Mouse (Mus musculus) forebrain, embryonic 11.5 days (tissue): ENCODE results near the gene Ipo4. TPM values are rescaled to one million over a fixed set of nuclear protein-coding genes. Genes with fewer than 3 reads are reported as not detected.
A peak's percentile ranks its signal among the peaks of the same experiment; 100 is the strongest.

Experiments
- ATAC-seq: fragments of 200-750 bp; cut with Nextera tagmentation; replicated peaks from 2 replicates; pipeline ENCODE4 v1.8.0; 2017; ENCODE audit warnings: moderate TSS enrichment; ENCODE audit not compliant: low FRiP score
- DNase-seq: peaks from one replicate; pipeline ENCODE4 v3.0.0-alpha.2; 2017; ENCODE audit warnings: low spot score
- H3K27ac ChIP-seq: fragments of 300-500 bp; sonication (generic); 2 replicates; pipeline ENCODE4 v1.5.1; 2014; ENCODE audit warnings: low read depth, low read length
- H3K27me3 ChIP-seq: fragments of 300-500 bp; sonication (generic); 2 replicates; pipeline ENCODE4 v1.6.1; 2014; ENCODE audit warnings: mild to moderate bottlenecking, low read length, mixed read lengths; ENCODE audit not compliant: control insufficient read depth, insufficient read depth
- H3K36me3 ChIP-seq: fragments of 300-500 bp; sonication (generic); 2 replicates; pipeline ENCODE4 v1.6.1; 2014; ENCODE audit warnings: mild to moderate bottlenecking, low read length, moderate library complexity, mixed read lengths; ENCODE audit not compliant: control insufficient read depth, insufficient read depth
- H3K4me1 ChIP-seq: fragments of 300-500 bp; sonication (generic); replicated peaks from 2 replicates; pipeline ENCODE4 v1.6.1; 2014; ENCODE audit warnings: low read length, mixed read lengths; ENCODE audit not compliant: control insufficient read depth, insufficient read depth
- H3K4me2 ChIP-seq: fragments of 300-500 bp; sonication (generic); 2 replicates; pipeline ENCODE4 v1.6.1; 2014; ENCODE audit warnings: low read depth, mild to moderate bottlenecking, low read length, moderate library complexity, mixed read lengths; ENCODE audit not compliant: severe bottlenecking
- H3K4me3 ChIP-seq: fragments of 300-500 bp; sonication (generic); 2 replicates; pipeline ENCODE4 v1.5.1; 2014; ENCODE audit warnings: low read depth, low read length
- H3K9ac ChIP-seq: fragments of 300-500 bp; sonication (generic); 2 replicates; pipeline ENCODE4 v1.6.1; 2014; ENCODE audit warnings: low read length
- H3K9me3 ChIP-seq: fragments of 300-500 bp; sonication (generic); 2 replicates; pipeline ENCODE4 v1.6.1; 2016; ENCODE audit warnings: low read length, mixed read lengths; ENCODE audit not compliant: control insufficient read depth
- WGBS: fragments of 180-500 bp; shearing (Covaris S2); extraction: QIAGEN DNeasy Blood & Tissue Kit; methylation state at CpG from one replicate; pipeline ENCODE4 v1.1.7; 2014; 5-methylcytosine and 5-hydroxymethylcytosine counted together
- polyA plus RNA-seq: library from polyadenylated mRNA; unstranded; fragments of >200 nt; fragmentation: Nextera tagmentation; extraction: Ambion mirVana; gene quantifications from 2 replicates; pipeline ENCODE4 v1.2.1, GENCODE M21; 2014

Gene Ipo4
- 77.2 and 104 TPM in 2 replicates for polyA plus RNA-seq

DNA sequence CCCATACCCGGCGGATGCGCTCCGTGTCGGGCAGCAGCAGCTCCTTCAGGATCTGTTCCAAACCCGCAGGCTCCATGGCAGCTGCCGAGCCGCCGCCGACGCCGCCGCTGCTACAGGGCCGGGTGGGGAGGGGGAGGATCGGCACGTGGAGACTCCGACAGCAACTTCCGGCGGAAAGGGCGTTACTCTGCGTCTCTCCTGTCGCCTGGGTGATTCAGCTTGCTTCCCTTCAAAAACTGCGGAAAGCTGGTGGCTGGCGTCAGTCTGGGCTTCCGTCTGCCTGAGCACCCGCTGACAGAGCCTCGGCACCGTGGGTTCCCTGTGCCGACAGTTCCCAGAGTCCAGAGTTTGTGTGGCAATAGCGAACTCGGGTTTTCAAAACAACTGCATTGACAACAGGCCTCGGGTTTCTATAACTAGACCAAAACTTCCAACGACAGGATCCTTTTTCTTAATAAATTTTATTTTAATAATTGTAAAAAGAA, at the start of gene Ipo4:
TSS of gene Ipo4 (minus strand) at position 435 of the 485 bp plus-strand sequence.
- Histone ChIP-seq H3K27ac (peak within 1 kb of the TSS; percentile 53), H3K36me3 (peaks cover 15% of the 10 kb centered on the region)
- 3% methylated on average over 33 of the region's 33 CpGs for WGBS

DNA sequence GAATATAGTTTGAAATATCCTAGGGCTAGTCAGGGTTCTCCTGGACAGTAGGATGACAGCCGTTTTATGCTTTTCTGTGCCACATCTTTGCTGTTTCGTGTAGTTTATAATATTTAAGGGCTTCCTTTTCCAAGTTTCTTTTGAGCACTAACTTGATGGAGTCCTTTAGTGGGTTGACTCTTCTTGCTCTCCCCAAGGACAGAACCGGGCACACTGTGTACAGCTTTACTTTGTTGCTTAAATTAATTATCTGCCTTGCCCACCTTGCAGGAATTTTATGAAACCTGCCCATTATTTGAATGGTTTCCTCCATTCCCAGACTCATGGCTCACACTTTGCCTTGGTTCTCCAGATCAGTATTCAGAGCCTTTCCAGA, 46.3 kb upstream of the Ipo4 start:
- H3K9ac ChIP-seq: peak overlapping the region; percentile 82
- peak; percentile 59; the same call in 1 of the 2 replicates for ATAC-seq

More for the DNA sequence above, at the start of gene Ipo4:
- H3K9ac ChIP-seq: peak within 1 kb of the TSS; percentile 77
- ATAC-seq (peak; percentile 86), DNase-seq (peak; percentile 92)
- peak within 1 kb of the TSS; percentile 93 for H3K4me2 ChIP-seq
- H3K4me3 ChIP-seq: peak within 1 kb of the TSS; percentile 64
- H3K27me3 ChIP-seq: no peaks in the 10 kb centered on the region
- no peaks in the 10 kb centered on the region for H3K9me3 ChIP-seq
- peaks cover 3% of the 10 kb centered on the region; the same call in 1 of the 2 replicates for H3K4me1 ChIP-seq

DNA sequence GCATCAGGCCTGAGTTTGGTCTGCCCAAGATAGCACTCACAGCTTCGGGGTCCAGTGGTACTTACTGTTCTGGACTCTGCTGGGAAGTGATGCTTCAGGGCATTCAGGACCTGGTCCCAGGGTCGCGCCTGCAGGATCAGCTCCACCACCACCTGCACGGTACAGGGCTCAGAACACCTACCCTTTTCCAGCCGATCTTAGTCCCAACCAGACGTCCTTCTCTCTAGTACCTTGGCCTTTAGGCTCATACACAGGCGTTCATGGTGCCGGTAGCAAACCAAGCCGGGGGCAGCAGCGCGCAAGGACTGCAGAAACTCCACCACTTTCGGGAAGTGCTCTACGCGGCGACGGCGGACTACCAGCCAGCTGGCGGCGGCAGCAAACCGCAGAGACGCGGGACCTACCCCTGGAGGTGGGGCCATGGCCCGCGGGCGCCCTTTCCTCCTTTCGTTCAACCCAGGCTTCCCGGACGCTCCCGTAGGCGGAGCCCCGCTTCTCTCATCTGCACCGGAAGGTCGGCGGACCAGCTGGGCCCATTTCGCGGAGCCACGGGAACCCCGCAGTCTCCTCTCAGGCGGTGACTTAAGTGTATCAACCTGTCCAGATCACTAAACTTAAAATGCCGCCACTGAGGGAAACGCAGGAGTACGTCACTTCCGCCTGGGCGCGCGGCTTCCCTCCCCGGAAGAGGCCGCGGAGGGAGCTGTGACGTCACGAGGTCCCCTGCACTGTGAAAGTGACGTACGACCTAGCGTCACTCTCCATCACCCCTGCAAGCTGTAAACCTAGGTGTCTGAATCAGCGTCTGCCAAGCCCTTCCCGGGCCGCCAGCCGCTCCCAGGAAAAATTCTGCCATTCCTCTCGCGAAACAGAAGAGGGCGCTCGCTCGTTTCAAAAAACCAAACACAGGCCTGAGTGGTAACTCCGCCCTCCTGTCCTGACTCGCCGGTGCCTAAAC, 45.7 kb upstream of the Ipo4 start, which contains the start of gene Tinf2:
TSS of gene Tinf2 (minus strand) at position 661 of the 958 bp plus-strand sequence.
- Histone ChIP-seq H3K9me3 (no peaks in the 10 kb centered on the region), H3K27ac (peak within 1 kb of the TSS; percentile 53)
- WGBS: under 1% methylated on average over 66 of the region's 66 CpGs

More for the DNA sequence above, 46.3 kb upstream of the Ipo4 start:
- H3K4me3 ChIP-seq: peak overlapping the region; percentile 68
- H3K4me2 ChIP-seq: peak overlapping the region; percentile 79
- no peaks in the 10 kb centered on the region for H3K9me3 ChIP-seq
- no peaks in the 10 kb centered on the region for H3K27me3 ChIP-seq
- no peak for DNase-seq
- 18% methylated on average over 3 of the region's 3 CpGs for WGBS
- peaks cover 8% of the 10 kb centered on the region; the same call in 1 of the 2 replicates for H3K36me3 ChIP-seq
- H3K4me1 ChIP-seq: peaks cover 5% of the 10 kb centered on the region
- no peak overlapping the region for H3K27ac ChIP-seq

DNA sequence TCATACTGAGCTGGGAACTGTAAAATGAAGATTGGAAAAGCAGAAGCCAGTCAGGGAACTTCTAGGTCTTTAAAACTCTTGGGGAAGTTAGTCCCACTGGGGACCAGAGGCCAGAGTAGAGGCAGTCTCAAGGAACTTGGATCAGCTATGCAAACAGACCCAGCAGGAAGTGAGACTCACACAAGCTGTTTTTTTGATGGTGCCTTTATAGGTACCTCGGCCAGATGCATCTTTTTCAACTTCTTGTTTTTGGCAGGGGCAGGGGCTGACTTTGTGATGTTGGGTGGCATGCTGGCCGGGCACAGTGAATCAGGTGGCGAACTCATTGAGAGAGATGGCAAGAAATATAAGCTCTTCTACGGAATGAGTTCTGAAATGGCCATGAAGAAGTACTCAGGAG, 41.9 kb upstream of the Ipo4 start:
- H3K4me3 ChIP-seq: no peak overlapping the region
- DNase-seq (no peak), ATAC-seq (no peak)
- H3K4me2 ChIP-seq: no peak overlapping the region
- H3K36me3 ChIP-seq: peaks cover 8% of the 10 kb centered on the region; the same call in 1 of the 2 replicates
- WGBS: 86% methylated on average over 4 of the region's 4 CpGs
- H3K9me3 ChIP-seq: no peaks in the 10 kb centered on the region
- no peak overlapping the region for H3K27ac ChIP-seq
- H3K4me1 ChIP-seq: peaks cover 5% of the 10 kb centered on the region
- no peak overlapping the region for H3K9ac ChIP-seq
- no peaks in the 10 kb centered on the region for H3K27me3 ChIP-seq

More for the DNA sequence above, 45.7 kb upstream of the Ipo4 start, which contains the start of gene Tinf2:
- ATAC-seq (peak; percentile 98), DNase-seq (peak; percentile 98)
- Histone ChIP-seq H3K4me3 (peak within 1 kb of the TSS; percentile 68), H3K9ac (peak within 1 kb of the TSS; percentile 82), H3K4me1 (peaks cover 5% of the 10 kb centered on the region), H3K36me3 (peaks cover 8% of the 10 kb centered on the region; the same call in 1 of the 2 replicates), H3K27me3 (no peaks in the 10 kb centered on the region), H3K4me2 (peak within 1 kb of the TSS; percentile 79)

DNA sequence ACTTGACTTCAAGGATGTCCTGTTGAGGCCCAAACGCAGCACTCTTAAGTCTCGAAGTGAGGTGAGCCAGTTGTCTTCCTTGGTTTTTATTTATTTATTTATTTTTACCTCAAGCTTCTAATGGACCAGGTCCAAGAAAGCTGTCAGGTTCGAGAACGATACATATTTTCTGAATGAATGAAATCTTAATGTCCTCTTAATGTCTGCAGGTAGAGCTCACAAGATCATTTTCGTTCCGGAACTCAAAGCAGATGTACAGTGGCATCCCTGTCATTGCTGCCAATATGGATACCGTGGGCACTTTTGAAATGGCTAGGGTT, 36.9 kb upstream of the Ipo4 start:
- H3K9me3 ChIP-seq: no peaks in the 10 kb centered on the region

DNA sequence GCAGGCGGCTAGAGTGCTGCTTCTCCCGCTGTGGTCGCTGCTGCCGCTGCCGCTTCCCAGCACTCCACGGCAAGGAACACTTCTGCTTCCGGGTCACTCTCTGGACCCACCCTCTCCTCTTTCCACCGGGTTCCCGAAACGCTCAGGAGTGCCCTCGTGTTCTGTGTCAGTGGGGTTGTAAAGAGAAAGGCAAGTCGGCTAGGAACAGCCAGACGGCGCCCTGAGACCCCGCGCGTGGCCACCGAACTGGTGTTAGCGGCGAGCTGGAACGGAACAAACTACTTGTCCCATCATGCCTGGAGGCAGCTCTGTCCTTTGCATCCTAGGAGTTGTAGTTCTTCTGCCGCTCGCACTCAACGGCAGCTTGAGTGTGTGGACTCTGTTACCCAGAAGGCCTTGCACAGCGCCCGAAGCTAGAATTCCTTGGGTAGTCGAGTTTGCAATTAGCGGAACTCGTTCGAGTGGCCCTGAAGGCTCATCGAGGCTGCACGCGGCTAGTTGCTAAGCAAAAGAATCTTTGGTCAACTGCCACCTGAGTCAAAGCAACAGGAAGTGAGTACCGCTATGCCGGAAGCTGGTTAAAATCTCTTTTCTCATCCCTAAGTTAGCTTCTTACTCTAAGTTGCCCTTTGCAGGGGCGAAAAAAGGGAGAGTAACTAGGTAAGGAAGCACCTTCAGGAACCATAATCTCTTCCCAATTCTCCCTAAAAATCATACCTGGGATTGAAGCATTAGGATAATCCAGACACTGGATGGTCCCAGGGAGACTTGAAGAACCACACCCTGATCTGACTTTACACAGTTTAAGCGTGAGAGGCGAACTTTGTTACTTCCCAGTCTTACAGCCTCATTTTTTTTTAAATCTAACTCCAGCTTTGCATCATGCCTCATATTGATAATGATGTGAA, 36.3 kb upstream of the Ipo4 start, which contains the start of the genes Gmpr2 and Nedd8:
TSS of gene Gmpr2 (plus strand) at position 109 of the 908 bp plus-strand sequence.
TSS of gene Nedd8 (minus strand) at position 292 of the 908 bp plus-strand sequence.
- Histone ChIP-seq H3K27ac (peak within 1 kb of the TSS; percentile 79), H3K9ac (peak within 1 kb of the TSS; percentile 76), H3K27me3 (no peaks in the 10 kb centered on the region), H3K4me1 (0 out of 2 replicates have a peak, but pooled peaks cover 2% of the 10 kb centered on the region), H3K36me3 (no peaks in the 10 kb centered on the region; the same call in 1 of the 2 replicates), H3K9me3 (no peaks in the 10 kb centered on the region), H3K4me3 (peak within 1 kb of the TSS; percentile 83), H3K4me2 (peak within 1 kb of the TSS; percentile 54)
- peak; percentile 96 for ATAC-seq
- peak; percentile 91 for DNase-seq
- 1% methylated on average over 38 of the region's 38 CpGs for WGBS

More for the DNA sequence above, 36.9 kb upstream of the Ipo4 start:
- Histone ChIP-seq H3K27ac (no peak overlapping the region), H3K4me3 (peak overlapping the region; percentile 83), H3K4me1 (0 out of 2 replicates have a peak, but pooled peaks cover 2% of the 10 kb centered on the region), H3K27me3 (no peaks in the 10 kb centered on the region), H3K9ac (peak overlapping the region; percentile 38), H3K4me2 (peak overlapping the region; percentile 54), H3K36me3 (no peaks in the 10 kb centered on the region; the same call in 1 of the 2 replicates)
- WGBS: 83% methylated on average over 7 of the region's 7 CpGs
- DNase-seq (no peak), ATAC-seq (no peak)

DNA sequence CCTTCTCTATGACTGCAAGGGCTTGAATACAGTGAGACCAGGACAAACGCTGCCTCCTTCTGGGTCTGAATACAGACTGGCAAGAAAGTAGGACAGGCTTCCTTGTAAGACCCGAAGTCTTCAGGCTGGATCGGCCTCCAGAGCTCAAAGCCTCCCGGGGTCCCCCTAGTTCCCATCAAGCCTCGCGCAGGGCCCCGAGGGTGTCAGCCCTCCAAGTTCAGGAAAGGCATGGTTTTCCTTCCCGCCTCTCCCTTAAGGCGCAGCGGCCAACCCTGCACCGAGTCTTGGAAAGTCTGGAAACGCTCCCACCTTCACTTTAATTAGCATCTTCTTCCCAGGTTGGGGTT, 35.7 kb upstream of the Ipo4 start:
- peak overlapping the region; percentile 79 for H3K27ac ChIP-seq
- H3K4me3 ChIP-seq: peak overlapping the region; percentile 83
- ATAC-seq: peak; percentile 48
- DNase-seq: no peak
- no peaks in the 10 kb centered on the region for H3K36me3 ChIP-seq
- no peaks in the 10 kb centered on the region for H3K9me3 ChIP-seq
- peak overlapping the region; percentile 76 for H3K9ac ChIP-seq
- 0% methylated on average over 12 of the region's 12 CpGs for WGBS
- no peaks in the 10 kb centered on the region for H3K27me3 ChIP-seq
- H3K4me2 ChIP-seq: peak overlapping the region; percentile 54
- 0 out of 2 replicates have a peak, but pooled peaks cover 2% of the 10 kb centered on the region for H3K4me1 ChIP-seq
